Mouse (Mus musculus): Measurements from ENCODE around the gene Kdelc2. TPM values are rescaled to one million over a fixed set of nuclear protein-coding genes. Genes with fewer than 3 reads are reported as not detected.

Gene Kdelc2
- polyA plus RNA-seq, 1 experiment from 2014 or later, result 8.3 TPM

DNA sequence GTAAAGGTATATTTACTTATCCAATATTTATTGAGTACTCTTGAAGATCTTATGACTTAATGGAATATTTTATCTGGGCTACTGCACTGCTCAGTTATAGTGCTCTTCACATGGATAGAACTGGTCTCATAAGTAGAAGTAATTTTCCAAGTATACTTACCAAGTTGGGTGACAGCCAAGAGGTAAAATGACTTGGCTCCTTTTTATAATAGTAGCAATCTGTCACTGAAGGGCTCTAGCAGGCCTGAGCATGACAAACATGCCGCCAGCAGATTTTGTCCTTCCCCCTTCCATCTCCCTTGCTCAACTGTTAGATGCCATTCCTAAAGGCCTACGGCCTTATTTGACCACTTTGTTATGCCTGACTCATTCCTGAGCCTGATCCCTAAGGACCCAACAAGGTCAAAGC is 25.1 kb downstream of the Kdelc2 start:
- Histone ChIP-seq H3K4me2 (no peak overlapping the region), H3K9ac (no peak overlapping the region), H3K9me3 (no peaks in the 10 kb centered on the region), H3K4me3 (no peak overlapping the region), H3K4me1 (replicated peaks) (peaks cover 15% of the 10 kb centered on the region), H3K36me3 (no peaks in the 10 kb centered on the region), H3K27ac (replicated peaks) (no peak overlapping the region), H3K27me3 (no peaks in the 10 kb centered on the region)
- ATAC-seq (ENCODE audit: low read depth), result no peak
- 91% methylated on average over 2 of the region's 2 CpGs for WGBS

DNA sequence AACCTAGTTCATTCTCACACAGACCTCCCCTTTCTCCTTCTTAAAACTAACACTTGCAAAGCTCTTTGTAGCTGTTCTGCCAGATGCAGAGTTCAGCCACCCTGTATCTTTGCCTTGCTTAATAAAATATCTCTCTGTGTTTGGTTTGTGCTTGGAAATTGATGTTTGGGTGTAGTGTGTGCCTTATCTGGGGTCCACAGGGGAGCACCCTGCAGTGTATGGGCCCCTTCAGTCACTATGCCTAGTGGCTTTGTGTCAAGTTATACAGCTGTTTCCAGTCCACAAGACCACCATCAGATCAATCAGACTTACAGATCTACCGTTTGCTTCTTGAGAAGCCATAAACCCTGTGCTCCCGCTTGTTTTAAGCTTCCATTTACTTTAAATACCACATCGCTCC is 25.6 kb downstream of the Kdelc2 start:
- H3K27me3 ChIP-seq, result no peaks in the 10 kb centered on the region
- no peak overlapping the region for H3K4me3 ChIP-seq
- H3K36me3 ChIP-seq, result no peaks in the 10 kb centered on the region
- WGBS, result 87% methylated on average over 3 of the region's 3 CpGs
- H3K9ac ChIP-seq, result no peak overlapping the region
- no peak for ATAC-seq (ENCODE audit: low read depth)
- no peaks in the 10 kb centered on the region for H3K9me3 ChIP-seq
- no peak overlapping the region for H3K27ac ChIP-seq (replicated peaks)
- H3K4me1 ChIP-seq (replicated peaks), result peaks cover 14% of the 10 kb centered on the region
- H3K4me2 ChIP-seq, result no peak overlapping the region

DNA sequence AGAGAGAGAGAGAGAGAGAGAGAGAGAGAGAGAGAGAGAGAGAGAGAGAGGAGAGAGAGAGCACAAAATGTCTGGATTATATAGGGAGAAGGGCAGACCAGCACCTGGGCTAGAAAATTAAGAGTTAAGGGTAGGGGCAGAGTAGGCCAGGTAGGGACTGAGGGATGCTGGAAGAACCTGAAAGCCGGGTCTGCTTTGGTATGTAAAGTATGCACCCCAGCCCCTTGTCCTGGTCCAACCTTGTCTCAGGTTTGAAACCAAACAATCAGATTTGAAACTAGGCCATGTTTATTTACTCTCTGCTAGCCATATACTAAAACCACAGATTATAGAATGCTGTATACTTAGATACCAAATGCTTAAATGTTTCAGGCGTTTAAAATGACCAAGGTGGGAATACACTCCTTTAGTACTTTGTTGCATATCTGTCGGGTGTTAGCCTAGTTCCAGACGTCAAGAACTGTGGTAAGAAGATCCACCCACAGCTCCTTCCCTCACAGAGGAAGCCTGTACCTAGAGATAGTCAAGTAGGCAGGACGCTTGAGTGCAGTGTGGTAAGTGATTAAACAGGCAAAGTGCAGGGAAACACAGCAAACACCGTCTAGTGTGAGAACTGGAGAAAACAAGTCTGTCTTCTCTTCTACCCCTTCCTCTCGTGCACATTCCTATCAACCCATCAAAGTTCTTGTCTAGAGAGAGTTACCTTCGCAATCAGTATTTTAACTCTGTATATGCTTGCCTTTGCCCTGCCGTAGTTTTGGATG is 38.5 kb downstream of the Kdelc2 start:
- H3K27ac ChIP-seq (replicated peaks), result no peak overlapping the region
- no peak overlapping the region for H3K4me3 ChIP-seq
- H3K27me3 ChIP-seq, result no peaks in the 10 kb centered on the region
- H3K36me3 ChIP-seq, result no peaks in the 10 kb centered on the region
- H3K4me2 ChIP-seq, result no peak overlapping the region
- H3K9me3 ChIP-seq, result 0 out of 2 replicates have a peak, but pooled peaks cover under 1% of the 10 kb centered on the region
- H3K9ac ChIP-seq, result no peak overlapping the region
- no peaks in the 10 kb centered on the region for H3K4me1 ChIP-seq (replicated peaks)
- ATAC-seq (ENCODE audit: low read depth), result no peak
- 79% methylated on average over 9 of the region's 9 CpGs for WGBS

DNA sequence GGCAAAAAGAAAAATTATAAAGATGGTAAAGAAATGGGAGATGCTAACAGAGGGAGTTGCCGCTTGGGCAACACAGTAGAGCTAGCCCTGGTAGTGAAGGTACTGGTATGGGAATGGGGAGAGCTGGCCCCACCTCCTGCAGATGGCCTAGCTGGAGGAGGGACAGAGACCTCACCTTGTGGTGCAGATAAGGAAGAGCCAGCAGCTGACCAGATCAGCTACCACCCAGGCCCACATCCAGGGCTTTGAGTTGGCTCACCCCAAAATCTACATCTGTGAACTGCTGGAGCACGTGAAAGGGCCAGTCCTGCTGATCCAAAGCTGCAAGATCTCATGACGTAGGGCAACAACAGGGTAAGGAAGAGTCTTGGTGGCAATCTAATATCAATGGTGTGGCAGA is 42.9 kb downstream of the Kdelc2 start:
- Histone ChIP-seq H3K4me1 (replicated peaks) (no peaks in the 10 kb centered on the region), H3K27ac (replicated peaks) (no peak overlapping the region), H3K9ac (no peak overlapping the region), H3K27me3 (no peaks in the 10 kb centered on the region), H3K4me3 (no peak overlapping the region), H3K9me3 (no peaks in the 10 kb centered on the region), H3K36me3 (no peaks in the 10 kb centered on the region), H3K4me2 (no peak overlapping the region)
- ATAC-seq (ENCODE audit: low read depth), result no peak
- WGBS, result 88% methylated on average over 3 of the region's 3 CpGs

DNA sequence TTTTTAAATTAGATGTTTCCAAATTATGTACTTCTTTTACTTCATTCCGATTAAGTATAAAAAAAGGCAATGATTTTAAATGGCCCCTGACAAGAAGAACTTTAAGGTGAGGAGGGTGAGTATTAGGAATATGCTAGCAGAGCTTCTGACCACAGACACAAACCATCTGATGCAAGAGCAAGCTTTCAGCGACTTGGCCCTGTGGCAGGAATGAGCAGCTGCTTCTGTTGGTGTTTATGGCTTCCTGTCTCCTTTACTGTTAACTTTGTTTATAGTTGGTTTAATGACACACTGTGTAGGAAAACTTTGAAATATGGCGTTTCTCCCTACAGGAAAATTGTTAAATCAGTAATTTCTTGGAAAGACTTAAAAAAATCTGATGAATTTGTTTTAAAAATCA is 43.8 kb downstream of the Kdelc2 start:
- Histone ChIP-seq H3K4me1 (replicated peaks) (no peaks in the 10 kb centered on the region), H3K27ac (replicated peaks) (no peak overlapping the region), H3K4me2 (no peak overlapping the region), H3K9ac (no peak overlapping the region), H3K4me3 (no peak overlapping the region), H3K36me3 (no peaks in the 10 kb centered on the region), H3K27me3 (no peaks in the 10 kb centered on the region), H3K9me3 (no peaks in the 10 kb centered on the region)
- no peak for ATAC-seq (ENCODE audit: low read depth)
- WGBS, result 74% methylated on average over 3 of the region's 3 CpGs

DNA sequence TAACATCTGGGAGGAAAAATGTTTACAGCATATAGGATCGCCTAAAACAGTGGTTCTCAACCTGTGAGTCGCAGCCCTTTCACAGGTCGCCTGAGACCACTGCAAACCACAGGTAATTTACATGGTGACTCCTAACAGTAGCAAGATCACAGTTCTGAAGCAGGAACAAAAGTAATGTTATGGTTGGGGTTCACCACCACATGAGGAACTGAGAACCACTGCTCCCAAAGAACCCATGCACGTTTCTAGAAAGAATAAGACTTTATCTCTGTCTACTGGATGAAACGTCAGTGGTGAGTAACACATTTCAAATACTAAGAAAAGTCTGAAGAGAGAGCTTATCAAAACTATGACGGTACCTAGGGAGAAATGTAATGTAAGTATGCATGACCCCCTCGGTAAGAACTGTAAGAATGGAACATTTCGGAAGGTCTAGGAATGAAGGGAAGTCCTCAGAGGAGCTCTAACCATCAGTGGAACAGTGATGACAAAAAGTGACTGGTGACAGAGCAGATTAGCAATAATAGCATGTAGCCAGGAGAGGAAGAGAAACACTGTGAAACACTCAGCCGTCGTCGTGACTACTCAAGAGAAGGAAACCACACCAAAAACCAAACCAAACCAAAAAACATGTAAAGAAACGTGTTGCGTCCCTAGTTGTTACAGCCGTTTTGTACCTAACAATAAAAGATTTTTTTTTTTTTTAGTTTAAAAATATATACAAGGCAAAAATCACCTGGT is 52.2 kb downstream of the Kdelc2 start:
- no peaks in the 10 kb centered on the region for H3K9me3 ChIP-seq
- H3K4me3 ChIP-seq, result no peak overlapping the region
- no peak for ATAC-seq (ENCODE audit: low read depth)
- H3K36me3 ChIP-seq, result peaks cover 20% of the 10 kb centered on the region
- H3K4me2 ChIP-seq, result no peak overlapping the region
- H3K9ac ChIP-seq, result no peak overlapping the region
- no peaks in the 10 kb centered on the region for H3K27me3 ChIP-seq
- H3K27ac ChIP-seq (replicated peaks), result no peak overlapping the region
- H3K4me1 ChIP-seq (replicated peaks), result no peaks in the 10 kb centered on the region
- WGBS, result 94% methylated on average over 14 of the region's 14 CpGs

DNA sequence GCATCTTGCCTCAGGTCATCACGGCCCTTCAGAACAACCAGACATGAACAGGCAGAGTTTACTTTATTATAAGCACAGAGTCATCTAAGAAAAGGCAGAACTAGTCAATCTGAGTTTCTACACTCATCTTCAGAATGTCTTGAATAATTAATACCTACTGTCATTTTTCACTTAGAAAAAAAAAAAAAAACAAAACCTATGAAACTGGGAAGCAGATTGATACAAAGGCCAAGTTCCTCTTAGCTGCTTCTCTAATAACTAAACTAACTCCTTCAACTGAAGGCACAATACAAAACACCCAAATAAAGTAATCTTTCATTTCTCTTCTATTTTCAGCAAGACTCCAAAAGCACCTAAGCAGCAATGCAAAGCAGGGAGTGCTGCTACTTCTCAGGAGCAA is 66.8 kb downstream of the Kdelc2 start:
- H3K4me2 ChIP-seq, result no peak overlapping the region
- H3K4me1 ChIP-seq (replicated peaks), result no peaks in the 10 kb centered on the region
- H3K9ac ChIP-seq, result no peak overlapping the region
- H3K36me3 ChIP-seq, result peaks cover 60% of the 10 kb centered on the region
- no peak overlapping the region for H3K27ac ChIP-seq (replicated peaks)
- no peaks in the 10 kb centered on the region for H3K27me3 ChIP-seq
- ATAC-seq (ENCODE audit: low read depth), result no peak
- H3K9me3 ChIP-seq, result no peaks in the 10 kb centered on the region
- H3K4me3 ChIP-seq, result no peak overlapping the region
- 95% methylated on average over 1 of the region's 1 CpGs for WGBS

Small RNA genes within 50 kb of the gene (microRNA-seq; reads per million reads assigned to microRNA genes)
- gene Mir130c, result not detected

Other genes with a start within 250 kb of the Kdelc2 start
- gene Ddx10, start 136.0 kb upstream of the Kdelc2 start, polyA plus RNA-seq (2015; fragmentation: Nextera tagmentation; extraction: Ambion mirVana), result 26.6 and 26.7 TPM in 2 replicates
- gene Exph5, start 82.4 kb upstream of the Kdelc2 start, polyA plus RNA-seq (2015; fragmentation: Nextera tagmentation; extraction: Ambion mirVana), result 0.08 and 0.10 TPM in 2 replicates
- gene 4930550C14Rik, start 18.3 kb downstream of the Kdelc2 start, polyA plus RNA-seq (2015; fragmentation: Nextera tagmentation; extraction: Ambion mirVana), result 0.18 and 0.44 TPM in 2 replicates
- gene Atm, start 152.7 kb downstream of the Kdelc2 start, polyA plus RNA-seq (2015; fragmentation: Nextera tagmentation; extraction: Ambion mirVana), result 9.5 and 12.1 TPM in 2 replicates
- 11.8 and 12.2 TPM in 2 replicates for gene Npat, start 153.0 kb downstream of the Kdelc2 start, polyA plus RNA-seq (2015; fragmentation: Nextera tagmentation; extraction: Ambion mirVana)
- 127 and 142 TPM in 2 replicates for gene Acat1, start 226.4 kb downstream of the Kdelc2 start, polyA plus RNA-seq (2015; fragmentation: Nextera tagmentation; extraction: Ambion mirVana)

Data from neural tube, embryonic 13.5 days (tissue).